Mouse (Mus musculus) mature B cell (primary cell): ENCODE results near the gene Zmat5.

Experiments used
- in situ Hi-C: fragments of 300-500 bp; cut with MboI; formaldehyde crosslinking; loops from 2 replicates; pipeline ENCODE4 v1.14.3; 2019

Gene Zmat5

DNA sequence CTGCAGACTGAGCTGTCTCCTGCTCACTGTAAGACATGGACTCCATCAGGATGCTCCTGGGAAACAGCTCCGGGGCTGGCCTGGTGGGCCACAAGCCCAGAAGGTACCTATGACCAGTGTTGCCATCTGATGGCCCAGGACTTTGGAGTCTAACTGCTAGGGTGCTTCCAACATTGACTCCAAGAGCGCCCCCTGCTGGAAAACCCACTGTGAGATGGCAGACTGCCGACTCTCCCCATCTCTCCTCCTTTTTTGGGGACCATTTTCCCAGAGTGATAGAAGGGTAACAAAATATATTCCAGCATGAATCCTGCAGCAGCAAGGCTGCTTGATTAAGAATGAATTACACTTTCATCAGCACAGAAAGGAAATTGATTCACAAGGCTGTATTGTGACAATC, 68.4 kb downstream of the Zmat5 start:
- in situ Hi-C loops = no loop called here

DNA sequence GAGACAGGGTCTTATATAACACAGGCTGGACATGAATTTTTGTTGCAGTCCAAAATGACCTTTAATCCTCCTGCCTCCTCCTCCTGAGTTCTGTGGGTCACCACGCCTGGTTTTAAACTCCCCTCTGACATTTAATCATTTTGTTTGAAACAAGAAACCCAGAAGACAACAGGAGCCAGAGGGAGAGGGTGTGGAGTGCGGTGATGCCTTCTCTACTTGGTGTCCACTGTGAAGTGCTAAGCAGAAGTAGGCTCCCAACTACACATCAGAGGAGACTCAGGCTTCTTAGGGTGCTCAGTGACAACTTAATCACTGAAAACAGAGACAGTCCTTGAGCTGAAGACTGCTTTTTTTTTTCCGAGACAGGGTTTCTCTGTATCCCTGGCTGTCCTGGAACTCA, 76.4 kb downstream of the Zmat5 start:
- in situ Hi-C loops = no loop called here

DNA sequence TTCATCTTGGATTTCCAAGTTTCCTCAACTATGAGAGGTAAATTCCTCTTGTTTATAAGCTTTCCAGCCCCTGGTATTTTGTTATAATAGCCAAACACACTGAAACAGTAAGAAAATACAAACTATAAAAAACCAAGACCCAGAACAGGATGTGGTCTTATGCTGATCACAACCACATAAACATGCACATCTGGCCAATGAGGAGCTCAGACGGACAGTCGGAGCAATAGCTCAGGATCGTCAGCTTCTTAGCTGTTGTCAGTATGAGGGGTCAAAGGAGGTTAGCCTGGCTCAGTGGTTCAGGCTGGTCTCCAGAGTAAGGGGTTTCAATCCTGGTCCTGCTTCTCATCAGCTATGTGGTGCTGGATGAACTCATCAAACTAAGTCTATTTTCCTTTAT, 78.6 kb downstream of the Zmat5 start:
- in situ Hi-C loops = no loop called here

DNA sequence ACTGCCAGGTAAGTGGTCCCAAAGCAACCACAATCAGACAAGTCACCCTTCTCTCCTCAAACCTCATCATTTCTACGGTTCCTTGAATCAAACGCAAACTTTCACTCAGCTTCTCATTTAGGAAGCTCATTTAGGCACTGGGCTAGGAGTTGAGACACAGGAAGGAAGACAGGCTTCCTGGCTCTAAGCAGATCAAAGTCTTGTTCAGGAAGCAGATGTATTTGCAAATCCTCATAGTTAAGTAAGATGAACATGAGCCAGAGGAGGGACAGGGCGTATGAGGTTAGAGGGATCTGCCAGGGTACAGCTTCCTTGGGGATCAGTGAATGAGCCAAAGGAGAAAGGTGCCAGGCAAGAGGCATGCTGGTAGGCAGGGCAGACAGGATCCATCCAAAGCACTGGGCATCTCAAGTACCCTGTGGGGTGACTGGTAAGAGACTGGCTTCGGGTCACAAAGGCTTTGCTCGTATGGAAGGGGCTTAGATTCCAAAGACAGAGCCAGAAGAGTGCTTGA, 80.2 kb downstream of the Zmat5 start:
- in situ Hi-C loops = no loop called here
